Mouse (Mus musculus) cerebellum, postnatal 14 days (tissue): ENCODE measurements around the gene Map3k3.

Experiments used
- DNase-seq, 2 experiments: peaks; one replicate each; pipeline ENCODE4 v3.0.0; 2021; ENCODE audit warnings: mixed read lengths in 2 of 2

The Map3k3 gene

DNA sequence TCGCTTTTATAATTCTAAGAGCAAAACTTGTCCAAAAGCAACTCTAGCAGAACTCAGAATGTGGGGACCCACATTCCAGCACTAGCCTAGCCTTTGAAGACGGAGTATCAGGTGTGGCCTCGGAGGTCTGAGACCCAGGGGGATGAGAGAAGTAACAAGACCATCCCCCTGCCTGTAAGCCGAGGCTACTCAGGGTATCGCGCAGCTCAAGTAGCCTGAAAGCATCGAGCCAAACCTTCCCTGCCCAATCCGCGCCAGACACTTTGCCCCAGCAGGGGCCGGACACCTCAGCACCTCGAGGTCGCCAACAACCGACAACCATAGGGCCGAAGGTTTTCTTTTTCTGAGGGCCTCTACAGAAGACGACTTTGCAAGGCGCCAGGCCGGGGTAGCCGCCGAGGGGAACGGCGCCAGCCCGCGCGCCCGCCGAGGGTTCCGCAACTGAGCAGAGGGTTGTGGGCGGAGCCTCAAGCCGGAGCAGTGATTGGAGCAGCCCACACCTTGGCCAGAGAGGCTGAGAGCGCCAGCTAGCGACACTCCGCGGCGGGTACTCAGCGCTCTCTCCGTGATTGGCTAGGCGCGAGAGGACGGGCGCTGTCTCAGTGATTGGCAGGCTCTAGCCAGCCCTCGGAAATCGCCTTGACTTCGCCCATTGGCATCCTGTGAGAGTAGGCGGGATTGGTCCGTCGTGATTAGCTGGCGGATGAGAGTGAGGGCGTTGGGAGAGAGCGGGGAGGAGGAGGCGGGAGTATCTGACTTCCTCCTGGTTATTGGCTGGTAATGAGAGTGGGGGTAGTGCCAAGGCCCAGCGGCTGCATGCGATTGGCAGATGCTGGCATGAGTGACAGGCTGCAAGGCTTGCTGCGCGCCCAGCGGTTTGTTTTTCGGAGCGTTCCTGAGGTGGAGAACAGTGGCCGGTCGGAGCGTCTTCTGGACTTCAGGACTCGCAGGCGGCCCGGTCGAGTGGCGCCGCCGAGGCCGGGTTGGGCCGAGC lies at the start of gene Map3k3:
Gene Map3k3 (plus strand): TSS at position 906 of the 994 bp plus-strand sequence.
- peak; percentile 99 for DNase-seq

DNA sequence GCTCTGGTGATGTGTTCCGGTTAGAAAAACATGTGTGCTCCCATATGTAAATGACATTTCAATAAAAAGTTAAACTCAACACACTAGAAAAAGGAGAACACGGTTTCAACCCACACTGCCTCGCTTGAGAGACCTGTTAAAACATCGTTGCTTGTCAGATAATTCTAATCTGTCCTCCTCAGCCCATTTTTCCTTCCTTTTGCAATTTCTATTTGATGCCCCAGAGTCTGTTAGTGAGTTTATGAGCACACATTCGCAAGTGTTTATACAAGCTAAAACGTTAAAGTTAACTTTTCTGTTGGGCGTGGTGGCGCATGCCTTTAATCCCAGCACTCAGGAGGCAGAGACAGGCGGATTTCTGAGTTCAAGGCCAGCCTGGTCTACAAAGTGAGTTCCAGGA lies 49.4 kb upstream of the Map3k3 start:
- no peak for DNase-seq

DNA sequence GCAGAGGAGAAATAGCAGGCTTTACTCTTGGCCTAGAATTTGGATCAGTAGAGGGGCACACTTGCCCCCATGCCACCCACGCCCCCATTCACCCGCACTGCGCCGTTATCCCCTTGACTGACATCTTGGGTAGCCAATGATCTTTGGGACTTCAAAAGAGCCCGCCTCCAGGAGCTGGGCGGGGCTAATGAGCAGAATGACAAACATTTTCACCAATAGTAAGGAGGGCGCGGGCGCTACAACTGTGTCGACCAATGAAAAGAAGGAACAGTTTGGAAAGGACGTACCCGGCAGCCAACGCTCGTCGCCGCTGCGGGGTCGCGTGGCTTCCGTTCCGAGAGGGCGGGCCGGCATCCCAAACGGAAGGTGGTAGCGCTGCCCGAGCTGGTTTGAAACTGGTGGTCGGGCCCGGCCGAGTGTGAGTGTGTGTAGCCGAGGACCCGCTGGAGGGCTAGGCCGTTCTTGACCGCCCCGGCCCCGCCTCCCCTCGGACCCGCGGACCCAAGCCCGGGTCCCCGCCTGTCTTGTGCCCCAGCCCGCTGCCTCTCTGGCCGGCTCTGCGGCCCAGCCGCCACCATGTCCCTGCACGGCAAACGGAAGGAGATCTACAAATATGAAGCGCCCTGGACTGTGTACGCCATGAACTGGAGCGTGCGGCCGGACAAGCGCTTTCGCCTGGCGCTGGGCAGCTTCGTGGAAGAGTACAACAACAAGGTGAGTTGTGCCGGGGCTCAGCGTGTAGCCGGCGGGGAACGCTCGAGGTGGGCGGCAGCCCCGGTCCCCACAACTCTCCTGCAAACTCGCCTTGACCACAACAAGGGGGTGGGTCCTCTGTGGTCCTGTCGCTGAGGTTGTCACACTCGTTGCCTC lies 47.6 kb upstream of the Map3k3 start, which contains the start of gene Dcaf7:
Gene Dcaf7 (plus strand): TSS at position 325 of the 870 bp plus-strand sequence.
- DNase-seq = peak; percentile 98 to 99

DNA sequence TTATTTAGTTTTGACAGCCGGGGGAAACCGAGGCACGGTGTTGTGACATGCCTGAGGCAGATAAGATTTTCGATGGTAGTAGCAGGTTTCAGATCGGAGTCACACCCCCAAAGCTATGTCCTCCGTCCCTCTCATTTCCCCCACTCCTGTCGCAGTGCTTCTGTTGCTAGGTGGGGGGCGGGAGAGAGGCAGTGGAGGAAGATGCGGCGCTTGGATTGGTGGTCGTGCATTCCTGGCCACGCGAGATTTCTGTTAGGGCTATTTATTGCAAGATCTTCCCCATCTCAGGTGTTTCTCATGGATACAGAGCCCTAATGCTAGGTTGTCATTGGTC lies 47.0 kb upstream of the Map3k3 start:
- DNase-seq = peak; percentile 88 to 93

DNA sequence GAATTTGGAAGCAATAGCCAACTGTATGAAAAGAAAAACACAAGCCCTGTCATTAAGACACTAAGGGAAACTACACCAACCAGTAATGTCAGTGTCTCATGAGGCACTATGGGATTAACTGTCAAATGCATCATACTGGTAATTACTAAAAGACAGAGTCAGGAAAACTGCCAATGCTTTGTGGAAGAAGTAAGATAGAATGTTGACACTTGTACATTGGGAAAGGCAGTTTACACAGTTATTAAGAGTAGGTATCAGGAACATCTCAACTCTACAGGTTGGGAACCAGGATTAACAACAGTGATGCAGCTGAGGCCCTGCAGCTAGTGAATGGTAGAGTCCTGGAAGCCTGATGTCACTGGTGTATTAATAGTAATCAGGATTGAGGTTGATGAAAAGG lies 40.1 kb upstream of the Map3k3 start:
- no peak for DNase-seq

DNA sequence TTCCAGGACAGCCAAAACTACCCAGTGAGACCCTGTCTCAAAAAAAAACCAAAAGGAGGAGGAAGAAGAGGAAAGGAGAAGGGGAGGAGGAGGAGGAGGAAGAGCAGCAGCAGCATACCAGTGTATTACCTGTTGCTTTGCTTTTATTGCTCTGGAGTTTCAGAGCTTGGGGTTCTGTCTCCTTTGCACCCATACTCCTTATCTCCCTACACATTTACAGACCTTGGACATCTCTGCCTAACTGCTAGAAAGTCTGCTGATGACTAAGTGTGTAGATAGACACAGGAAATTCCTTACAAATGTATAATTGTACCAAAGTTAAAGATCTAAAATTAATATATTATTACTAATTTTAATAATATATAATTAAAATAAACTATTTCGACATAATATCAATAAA lies 39.2 kb upstream of the Map3k3 start:
- DNase-seq = no peak

DNA sequence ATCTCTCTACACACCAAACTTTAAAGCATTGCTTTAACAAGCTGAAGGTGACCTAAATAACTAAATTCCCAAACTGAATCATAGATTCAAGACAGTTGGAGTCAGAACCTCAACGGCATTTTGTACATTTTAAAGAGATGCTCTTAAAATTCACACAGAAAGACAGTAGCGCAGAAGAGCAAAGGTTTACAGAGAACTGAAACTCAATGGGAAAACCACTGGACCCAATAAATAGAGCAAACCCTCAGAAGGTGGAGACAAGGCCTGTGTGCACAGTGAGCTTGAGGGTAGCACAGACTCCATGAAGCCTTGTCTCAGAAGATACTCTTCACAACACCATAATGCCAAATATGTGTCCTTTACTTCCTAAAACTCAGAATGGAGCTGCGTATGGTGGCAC lies 38.6 kb upstream of the Map3k3 start:
- DNase-seq = no peak

DNA sequence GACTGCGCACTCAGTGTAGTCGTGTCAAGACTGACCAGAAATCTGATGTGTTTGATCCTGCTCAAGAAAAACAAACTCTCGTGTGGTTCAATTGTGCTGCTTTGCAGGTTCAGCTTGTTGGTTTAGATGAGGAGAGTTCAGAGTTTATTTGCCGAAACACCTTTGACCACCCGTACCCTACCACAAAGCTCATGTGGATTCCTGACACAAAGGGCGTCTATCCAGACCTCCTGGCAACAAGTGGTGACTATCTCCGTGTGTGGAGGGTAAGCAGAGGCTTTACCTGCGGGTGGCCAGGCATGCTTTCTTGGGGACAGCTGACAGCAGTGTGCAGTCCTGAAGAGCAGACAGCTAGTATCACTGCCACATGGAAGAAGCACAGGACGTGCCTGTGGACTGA lies 37.8 kb upstream of the Map3k3 start:
- no peak for DNase-seq

DNA sequence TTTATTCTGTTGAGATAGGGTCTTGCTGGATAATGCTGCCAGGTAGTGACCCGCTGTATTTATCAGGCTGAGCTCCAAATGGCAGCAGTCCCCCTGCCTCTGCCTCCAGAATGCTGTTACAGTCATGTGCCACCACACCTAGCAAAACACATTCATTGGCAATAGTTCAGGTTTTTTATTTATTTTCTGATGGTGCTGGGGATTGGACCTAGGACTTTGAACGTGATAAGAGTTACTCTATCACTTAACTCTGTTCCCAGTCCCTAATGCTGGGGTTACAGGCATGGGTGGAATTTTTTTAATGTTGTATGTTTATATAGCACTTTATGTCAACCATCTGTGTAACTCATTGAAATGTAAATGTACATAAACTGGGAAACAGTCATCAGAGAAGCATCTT lies 30.5 kb upstream of the Map3k3 start:
- no peak for DNase-seq

DNA sequence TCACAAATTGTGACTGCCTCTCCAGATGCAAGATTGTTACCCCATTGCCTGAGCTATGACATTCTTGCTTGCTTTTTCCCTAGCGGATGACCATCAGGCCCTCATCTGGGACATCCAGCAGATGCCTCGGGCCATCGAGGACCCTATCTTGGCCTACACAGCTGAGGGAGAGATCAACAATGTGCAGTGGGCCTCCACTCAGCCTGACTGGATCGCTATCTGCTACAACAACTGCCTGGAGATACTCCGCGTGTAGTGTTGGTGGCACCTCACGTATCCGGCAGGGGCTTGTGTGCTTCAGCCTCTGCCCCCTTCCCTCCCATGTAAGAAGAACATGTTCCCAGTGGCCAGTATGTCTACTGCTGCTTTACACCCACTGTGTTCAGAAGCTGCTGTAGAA lies 29.8 kb upstream of the Map3k3 start:
- no peak for DNase-seq

DNA sequence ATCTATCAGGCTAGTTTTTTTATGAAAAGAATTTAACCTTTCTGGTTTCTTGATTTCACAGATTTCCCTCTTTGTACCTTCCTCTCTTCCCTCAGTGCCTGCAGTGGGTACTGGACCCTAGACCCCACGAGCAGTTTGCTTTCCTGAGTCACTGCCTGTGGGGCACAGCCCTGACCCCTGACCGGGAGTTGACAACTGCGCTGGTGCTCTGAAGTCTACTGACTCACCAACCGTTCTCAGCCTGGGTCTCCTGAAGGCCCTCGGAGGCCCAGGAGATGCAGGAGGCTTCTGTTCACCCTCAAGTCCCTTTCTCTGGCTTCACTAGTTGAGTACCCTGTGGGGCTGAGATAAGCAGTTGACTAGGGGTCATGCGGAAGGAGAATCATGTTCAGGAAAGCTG lies 29.1 kb upstream of the Map3k3 start:
- no peak for DNase-seq

DNA sequence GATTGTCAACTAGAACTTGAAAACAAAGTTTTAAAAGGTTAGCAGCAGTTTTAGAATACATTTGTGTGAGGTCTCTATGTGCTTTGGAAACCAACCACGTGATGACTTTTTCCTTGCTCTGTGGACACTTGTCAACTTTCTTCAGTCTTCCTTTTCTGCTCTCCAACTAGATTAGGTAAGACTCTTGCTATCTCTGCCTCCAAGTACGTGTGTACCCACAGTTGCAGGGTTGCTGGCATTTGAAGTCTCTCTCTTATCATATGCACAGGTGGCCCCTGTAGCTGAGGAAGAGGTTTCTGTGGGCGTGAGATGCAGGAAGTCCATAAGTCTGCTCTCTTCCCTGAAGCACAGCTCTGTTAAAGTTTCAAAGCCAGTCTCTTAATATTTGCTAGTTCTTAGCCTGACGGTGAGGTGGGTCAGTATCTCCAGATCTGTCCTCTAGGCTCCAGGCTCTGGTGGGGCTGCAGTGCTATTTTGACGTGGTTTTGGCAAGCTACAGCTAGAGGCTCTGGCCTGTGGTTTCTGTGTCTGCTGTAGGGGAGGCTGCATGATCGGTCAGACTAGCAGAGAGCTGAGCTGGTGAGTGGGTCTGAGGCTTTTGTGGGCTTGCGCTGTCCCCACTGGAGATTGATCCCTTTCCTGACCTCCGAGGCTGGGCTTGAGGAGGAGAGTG lies 27.5 kb upstream of the Map3k3 start:
- no peak for DNase-seq

DNA sequence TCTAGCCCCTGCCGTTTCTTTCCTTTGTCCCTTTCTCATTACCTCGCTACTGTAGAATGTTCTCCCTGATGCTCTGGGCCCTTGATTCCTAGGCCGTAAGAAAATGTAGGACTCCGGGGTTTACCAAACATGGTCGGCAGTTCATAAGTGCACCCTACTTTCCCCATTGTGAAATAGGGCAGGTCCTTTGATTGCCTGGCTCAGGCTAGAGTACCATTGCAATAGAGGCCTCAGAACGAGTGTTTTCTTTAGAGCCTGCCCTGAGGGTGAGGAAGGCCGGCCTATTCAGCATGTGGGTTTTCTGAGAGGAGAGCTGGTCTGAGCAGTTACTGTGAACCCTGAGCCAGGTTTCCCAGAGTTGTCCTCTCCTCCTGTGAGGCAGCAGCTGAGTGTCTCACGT lies 26.4 kb upstream of the Map3k3 start:
- DNase-seq = no peak

DNA sequence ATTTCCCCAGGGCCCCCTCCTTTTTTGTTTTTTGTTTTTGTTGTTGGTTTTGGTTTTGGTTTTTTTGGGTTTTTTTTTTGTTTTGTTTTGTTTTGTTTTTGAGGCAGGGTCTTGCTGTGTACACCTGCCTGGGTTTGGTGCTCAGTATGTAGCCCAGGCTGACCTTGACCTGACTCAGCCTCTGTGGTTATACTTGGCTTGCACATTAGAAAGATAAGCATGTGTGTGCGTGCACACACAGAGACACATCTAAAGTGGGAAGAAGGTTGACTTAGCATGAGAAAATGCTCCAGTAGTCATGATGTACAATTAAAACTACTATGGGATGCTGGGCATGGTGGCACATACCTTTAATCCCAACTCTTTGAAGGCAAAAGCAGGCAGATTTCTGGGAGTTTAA lies 23.9 kb upstream of the Map3k3 start:
- DNase-seq = no peak

DNA sequence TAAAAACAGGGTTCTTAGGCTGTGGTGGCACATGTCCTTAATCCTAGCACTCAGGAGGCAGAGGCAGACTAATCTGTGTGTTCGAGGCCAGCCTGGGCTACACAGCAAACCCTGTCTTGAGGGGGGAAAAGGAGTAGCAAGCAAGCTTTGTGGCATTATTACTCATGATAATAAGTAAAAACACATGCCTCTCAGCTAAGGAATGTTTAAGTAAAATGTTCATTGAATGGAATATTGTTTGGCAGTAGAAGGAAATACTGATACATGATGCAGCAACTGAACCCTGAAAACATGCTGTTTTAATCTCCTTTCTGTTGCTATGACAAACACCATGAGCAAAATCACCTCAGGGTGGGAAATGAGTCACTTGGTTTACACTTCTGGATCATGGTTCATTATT lies 23.1 kb upstream of the Map3k3 start:
- no peak for DNase-seq

DNA sequence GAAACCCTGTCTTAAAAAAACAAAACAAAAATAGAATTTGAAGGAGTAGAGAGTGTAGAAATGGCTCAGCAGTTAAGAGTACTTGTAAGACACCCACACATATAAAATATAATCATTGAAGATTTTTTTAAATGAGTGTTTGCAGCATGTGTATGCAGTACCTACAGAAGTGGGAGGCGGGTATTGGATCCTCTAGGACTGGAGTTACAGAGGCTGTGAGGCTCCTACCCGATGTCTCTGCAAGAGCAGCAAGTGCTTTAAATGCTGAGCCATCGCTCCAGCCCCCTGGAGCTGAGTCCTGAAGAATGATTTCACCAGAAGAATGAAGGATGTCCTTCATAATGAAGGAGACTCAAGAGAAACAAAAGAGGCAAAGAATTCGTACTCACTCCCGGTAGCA lies 20.7 kb upstream of the Map3k3 start:
- DNase-seq = no peak

DNA sequence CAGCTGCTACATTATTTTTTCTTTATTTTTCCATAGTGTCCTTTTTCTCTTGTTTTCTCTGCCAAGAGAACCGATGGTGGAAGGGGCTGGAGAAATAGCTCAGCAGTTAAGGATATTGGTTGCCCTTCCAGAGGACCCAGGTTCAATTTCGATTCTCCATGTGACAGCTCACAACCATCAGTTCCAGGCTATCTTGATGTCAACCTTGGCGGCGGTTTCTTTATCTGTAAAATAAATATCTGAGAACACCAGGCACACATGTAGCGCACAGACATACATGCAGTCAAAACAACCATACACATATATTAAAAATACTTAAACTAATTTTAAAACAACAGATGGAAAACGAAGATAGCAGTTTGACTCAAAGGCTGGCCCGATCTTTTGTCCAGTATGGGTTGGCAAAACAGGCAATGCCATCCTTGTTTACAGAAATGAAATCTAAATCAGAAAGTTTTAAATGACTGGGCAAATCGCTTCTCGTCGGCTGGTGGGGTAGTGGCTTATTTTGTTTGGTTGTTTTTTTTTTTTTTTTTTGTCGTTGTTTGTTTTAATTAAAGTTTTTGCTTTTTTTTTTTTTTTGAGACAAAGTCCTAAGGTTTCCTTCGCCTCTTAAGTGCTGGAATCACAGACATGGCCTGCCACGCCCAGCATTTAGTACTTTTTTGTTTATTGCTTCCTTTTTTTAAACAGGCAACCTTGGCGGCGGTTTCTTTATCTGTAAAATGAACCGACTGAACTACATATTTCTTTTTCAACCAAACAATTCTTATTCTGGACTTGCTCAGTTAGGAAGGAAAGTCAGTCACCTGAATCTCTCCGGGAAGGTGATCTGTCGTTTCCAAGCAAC lies 19.1 kb upstream of the Map3k3 start:
- DNase-seq = no peak

DNA sequence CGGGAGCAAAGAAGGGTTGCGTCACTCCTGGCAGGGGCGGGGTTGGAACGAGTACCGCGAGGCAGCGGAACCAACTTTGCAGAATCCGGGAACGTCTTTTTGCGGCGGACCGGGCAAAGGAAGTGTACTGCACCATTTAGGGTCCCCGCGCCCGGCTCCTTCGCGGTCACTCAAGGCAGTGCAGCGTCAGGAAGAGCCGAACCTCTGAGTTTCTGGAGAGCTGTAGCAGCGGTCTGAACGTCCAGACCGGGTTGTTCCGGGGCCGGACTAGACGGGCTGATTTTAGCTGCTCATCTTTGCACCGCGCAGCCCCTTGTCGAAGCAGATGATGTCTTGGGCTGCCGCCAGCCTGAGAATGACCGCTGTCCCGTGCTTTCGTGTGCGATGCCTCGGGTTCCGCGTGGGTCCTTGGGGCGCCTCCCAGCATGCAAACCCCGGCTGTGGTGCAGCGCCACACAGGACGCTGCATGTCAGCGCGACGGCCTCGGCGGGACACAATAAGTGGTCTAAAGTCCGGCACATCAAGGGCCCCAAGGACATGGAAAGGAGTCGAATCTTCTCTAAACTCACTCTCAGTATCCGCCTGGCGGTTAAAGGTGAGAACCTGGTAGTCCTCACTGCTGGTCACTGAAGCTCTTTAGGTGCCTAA lies 18.4 kb upstream of the Map3k3 start, which contains the start of gene Taco1:
Gene Taco1 (plus strand): TSS at position 139 of the 649 bp plus-strand sequence.
- peak; percentile 98 for DNase-seq

DNA sequence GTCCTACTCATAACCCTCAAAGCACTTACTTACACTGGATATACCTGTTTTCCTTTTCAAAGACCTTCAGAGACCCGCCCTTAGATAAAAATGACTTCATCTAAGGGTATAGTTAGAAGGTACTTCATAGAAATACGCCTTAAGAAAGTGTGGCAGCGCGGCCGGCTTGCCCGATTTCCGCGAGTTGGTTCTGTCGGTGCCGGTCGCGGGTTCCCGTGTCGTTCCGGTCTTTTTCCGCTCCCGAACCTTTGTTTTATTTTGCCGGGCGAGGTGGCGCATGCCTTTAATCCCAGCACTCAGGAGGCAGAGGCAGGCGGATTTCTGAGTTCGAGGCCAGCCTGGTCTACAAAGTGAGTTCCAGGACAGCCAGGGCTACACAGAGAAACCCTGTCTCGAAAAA lies 17.8 kb upstream of the Map3k3 start:
- DNase-seq = peak; percentile 55 to 72

DNA sequence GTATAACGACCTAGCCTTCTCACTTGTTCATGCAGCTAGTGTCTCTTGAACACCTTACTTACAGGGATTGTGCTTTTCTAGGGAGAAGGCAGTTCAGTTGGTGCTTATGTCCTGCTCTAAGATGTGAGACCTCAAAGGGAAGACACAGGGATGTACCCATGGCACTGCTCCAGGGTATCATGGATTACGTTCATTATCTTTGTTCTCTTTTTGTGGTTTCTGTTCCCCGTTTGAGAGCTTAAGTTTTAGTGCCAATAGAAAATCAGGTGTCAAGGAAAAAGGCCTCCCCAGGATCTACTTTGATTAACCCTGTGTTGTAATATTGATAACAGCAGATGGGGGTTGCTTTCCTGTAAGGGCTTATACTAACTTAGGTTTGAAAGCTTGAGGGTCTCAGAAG lies 10.6 kb upstream of the Map3k3 start:
- no peak for DNase-seq

DNA sequence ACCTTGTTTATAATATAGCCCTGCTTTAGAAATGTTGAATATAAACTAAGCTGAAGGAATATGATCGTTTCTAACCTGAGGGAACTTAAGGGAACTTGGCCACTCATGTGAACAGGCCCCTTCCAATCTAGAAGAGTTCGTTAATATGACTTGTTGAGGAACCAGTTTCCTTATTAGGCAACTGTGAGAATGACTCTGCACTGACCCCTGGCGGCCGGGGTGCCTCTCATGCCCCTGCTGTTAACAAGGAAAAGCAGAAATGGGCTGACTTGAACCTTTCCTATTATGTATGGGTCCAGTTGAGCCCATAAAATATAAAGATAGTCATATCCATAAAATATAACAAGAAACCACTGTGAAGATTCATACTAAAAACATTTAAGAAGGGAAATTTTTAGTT lies 8.1 kb upstream of the Map3k3 start:
- peak; percentile 75 to 87 for DNase-seq
